Mouse (Mus musculus) liver, adult 2 months (tissue): ENCODE measurements around the gene Ankrd11.

Experiments used
- CTCF ChIP-seq: fragments of 200-500 bp; IDR thresholded peaks from 2 replicates; pipeline ENCODE4 v1.5.1; 2011; ENCODE audit warnings: low read depth, low read length, control low read depth
- POLR2A ChIP-seq: fragments of 200-500 bp; IDR thresholded peaks from 2 replicates; pipeline ENCODE4 v1.6.1; 2011; ENCODE audit warnings: low read length, control low read depth; ENCODE audit not compliant: insufficient read depth; ENCODE audit errors: extremely low read depth

DNA sequence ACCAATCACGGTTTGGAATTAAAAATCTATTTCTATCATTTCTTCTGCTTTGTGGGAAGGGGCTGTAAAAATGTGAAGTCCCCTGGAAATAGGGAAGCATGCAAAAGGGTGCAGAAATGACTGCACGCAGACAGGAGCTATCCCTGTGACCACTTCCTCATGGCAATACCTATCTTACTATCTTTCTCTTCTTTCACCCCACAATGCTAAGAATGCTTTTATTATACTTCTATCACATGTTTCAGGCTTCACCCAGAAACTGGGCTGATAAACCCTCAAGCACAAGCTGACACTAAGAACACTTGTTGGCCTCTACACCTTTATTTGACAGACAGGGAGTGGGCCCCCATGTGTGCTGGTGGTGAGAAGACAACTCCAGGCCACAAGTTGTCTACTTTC lies 109.5 kb downstream of the Ankrd11 start:
- TF ChIP-seq CTCF = no peak
- no peak for TF ChIP-seq POLR2A
